Mouse (Mus musculus): ENCODE measurements around the gene Pabpc1l. TPM values are rescaled to one million over a fixed set of nuclear protein-coding genes. Genes with fewer than 3 reads are reported as not detected.
A peak's percentile ranks its signal among the peaks of the same experiment; 100 is the strongest.
"Not testable (repeated sequence)": the region's sequence is repeated elsewhere in the genome, so short reads cannot be mapped to it uniquely, and the experiment has no call there.

The Pabpc1l gene
- polyA plus RNA-seq, 1 experiment from 2014 or later: 1.8 TPM

GRCm38 (mm10) chr2:164041523-164041922, 16.3 kb downstream of the Pabpc1l start:
- Histone ChIP-seq H3K4me1 (no peaks in the 10 kb centered on the region), H3K27me3 (no peaks in the 10 kb centered on the region), H3K9me3 (no peaks in the 10 kb centered on the region), H3K4me2 (no peak overlapping the region), H3K36me3 (replicated peaks) (no peaks in the 10 kb centered on the region), H3K4me3 (replicated peaks) (no peak overlapping the region), H3K9ac (no peak overlapping the region), H3K27ac (no peak overlapping the region)
- ATAC-seq (ENCODE audit: low FRiP score): no peak
- WGBS: 86% methylated on average over 2 of the region's 2 CpGs

- Histone ChIP-seq H3K9me3 (no peaks in the 10 kb centered on the region), H3K36me3 (replicated peaks) (peaks cover 15% of the 10 kb centered on the region), H3K9ac (no peak overlapping the region; the same call in 1 of the 2 replicates), H3K4me3 (replicated peaks) (peak overlapping the region; percentile 30), H3K4me1 (no peaks in the 10 kb centered on the region; the same call in 1 of the 2 replicates), H3K27me3 (no peaks in the 10 kb centered on the region), H3K27ac (no peak overlapping the region), H3K4me2 (peak overlapping the region; percentile 50)
- 5% methylated on average over 11 of the region's 16 CpGs for WGBS
- ATAC-seq (ENCODE audit: low FRiP score): no peak
Observed at GRCm38 (mm10) chr2:164047197-164047690, 22.0 kb downstream of the Pabpc1l start.

GRCm38 (mm10) chr2:164053767-164054166, 28.5 kb downstream of the Pabpc1l start:
- H3K27ac ChIP-seq: no peak overlapping the region
- no peaks in the 10 kb centered on the region for H3K9me3 ChIP-seq
- no peaks in the 10 kb centered on the region for H3K4me1 ChIP-seq
- H3K27me3 ChIP-seq: no peaks in the 10 kb centered on the region
- no peak for ATAC-seq (ENCODE audit: low FRiP score)
- H3K4me2 ChIP-seq: no peak overlapping the region
- H3K9ac ChIP-seq: no peak overlapping the region
- 95% methylated on average over 8 of the region's 8 CpGs for WGBS
- no peak overlapping the region for H3K4me3 ChIP-seq (replicated peaks)
- H3K36me3 ChIP-seq (replicated peaks): peaks cover 72% of the 10 kb centered on the region

GRCm38 (mm10) chr2:164054671-164055070, 29.4 kb downstream of the Pabpc1l start:
- ATAC-seq (ENCODE audit: low FRiP score): no peak
- WGBS: 92% methylated on average over 8 of the region's 8 CpGs

GRCm38 (mm10) chr2:164059634-164060235, 34.5 kb downstream of the Pabpc1l start:
- Histone ChIP-seq H3K9me3 (no peaks in the 10 kb centered on the region), H3K4me3 (replicated peaks) (no peak overlapping the region), H3K36me3 (replicated peaks) (peaks cover 91% of the 10 kb centered on the region), H3K27me3 (no peaks in the 10 kb centered on the region), H3K27ac (no peak overlapping the region), H3K4me2 (no peak overlapping the region), H3K9ac (no peak overlapping the region), H3K4me1 (no peaks in the 10 kb centered on the region)
- ATAC-seq (ENCODE audit: low FRiP score): no peak
- WGBS: 94% methylated on average over 8 of the region's 8 CpGs

More at GRCm38 (mm10) chr2:164054671-164055070, 29.4 kb downstream of the Pabpc1l start:
- no peaks in the 10 kb centered on the region for H3K27me3 ChIP-seq
- H3K4me1 ChIP-seq: no peaks in the 10 kb centered on the region
- peaks cover 81% of the 10 kb centered on the region for H3K36me3 ChIP-seq (replicated peaks)
- no peak overlapping the region for H3K4me2 ChIP-seq
- no peak overlapping the region for H3K9ac ChIP-seq
- no peak overlapping the region for H3K4me3 ChIP-seq (replicated peaks)
- H3K9me3 ChIP-seq: no peaks in the 10 kb centered on the region
- H3K27ac ChIP-seq: no peak overlapping the region

GRCm38 (mm10) chr2:164070142-164070764, 45.0 kb downstream of the Pabpc1l start, which contains the start of gene Stk4:
Gene Stk4, plus strand, starts transcription at chr2:164070322.
- Histone ChIP-seq H3K9ac (peak within 1 kb of the TSS; percentile 88), H3K36me3 (replicated peaks) (peaks cover 12% of the 10 kb centered on the region), H3K4me1 (peaks cover 25% of the 10 kb centered on the region), H3K27ac (peak within 1 kb of the TSS; percentile 86), H3K27me3 (no peaks in the 10 kb centered on the region), H3K4me2 (peak within 1 kb of the TSS; percentile 91), H3K4me3 (replicated peaks) (peak within 1 kb of the TSS; percentile 98), H3K9me3 (no peaks in the 10 kb centered on the region)
- ATAC-seq (ENCODE audit: low FRiP score): peak; percentile 25
- WGBS: under 1% methylated on average over 45 of the region's 45 CpGs

GRCm38 (mm10) chr2:164070765-164071436, 45.7 kb downstream of the Pabpc1l start, which contains the start of gene Tomm34:
Gene Tomm34, minus strand, starts transcription at chr2:164071169.
- WGBS: 1% methylated on average over 55 of the region's 55 CpGs
- Histone ChIP-seq H3K9me3 (no peaks in the 10 kb centered on the region), H3K4me2 (peak within 1 kb of the TSS; percentile 91), H3K9ac (peak within 1 kb of the TSS; percentile 88), H3K4me1 (peaks cover 28% of the 10 kb centered on the region), H3K4me3 (replicated peaks) (peak within 1 kb of the TSS; percentile 98), H3K27ac (peak within 1 kb of the TSS; percentile 86), H3K36me3 (replicated peaks) (peaks cover 6% of the 10 kb centered on the region), H3K27me3 (no peaks in the 10 kb centered on the region)
- peak; percentile 97 for ATAC-seq (ENCODE audit: low FRiP score)

GRCm38 (mm10) chr2:164071437-164071820, 46.2 kb downstream of the Pabpc1l start:
- Histone ChIP-seq H3K4me1 (peaks cover 28% of the 10 kb centered on the region), H3K4me3 (replicated peaks) (peak overlapping the region; percentile 98), H3K9ac (0 out of 2 replicates have a peak overlapping the region, but pooled peaks have one; percentile 88), H3K4me2 (peak overlapping the region; percentile 91), H3K27ac (0 out of 2 replicates have a peak overlapping the region, but pooled peaks have one; percentile 86)
- WGBS: 80% methylated on average over 11 of the region's 11 CpGs
- not testable (repeated sequence) for H3K27me3 ChIP-seq; H3K36me3 ChIP-seq (replicated peaks); ATAC-seq (ENCODE audit: low FRiP score); H3K9me3 ChIP-seq

GRCm38 (mm10) chr2:164072109-164072508, 46.9 kb downstream of the Pabpc1l start:
- Histone ChIP-seq H3K27me3 (no peaks in the 10 kb centered on the region), H3K36me3 (replicated peaks) (no peaks in the 10 kb centered on the region; the same call in 1 of the 2 replicates), H3K9me3 (no peaks in the 10 kb centered on the region), H3K9ac (no peak overlapping the region), H3K27ac (no peak overlapping the region), H3K4me2 (no peak overlapping the region), H3K4me3 (replicated peaks) (no peak overlapping the region), H3K4me1 (peaks cover 28% of the 10 kb centered on the region)
- WGBS: 62% methylated on average over 2 of the region's 2 CpGs
- ATAC-seq (ENCODE audit: low FRiP score): no peak

GRCm38 (mm10) chr2:164073120-164073519, 47.9 kb downstream of the Pabpc1l start:
- ATAC-seq (ENCODE audit: low FRiP score): no peak
- 87% methylated on average over 7 of the region's 7 CpGs for WGBS
- no peak overlapping the region for H3K9ac ChIP-seq

GRCm38 (mm10) chr2:164073918-164074578, 48.8 kb downstream of the Pabpc1l start:
- H3K27me3 ChIP-seq: no peaks in the 10 kb centered on the region
- WGBS: under 1% methylated on average over 48 of the region's 48 CpGs
- peak overlapping the region; percentile 75 for H3K9ac ChIP-seq
- peak overlapping the region; percentile 91 for H3K4me2 ChIP-seq
- peak overlapping the region; percentile 68 for H3K27ac ChIP-seq
- H3K4me1 ChIP-seq: peaks cover 25% of the 10 kb centered on the region
- no peaks in the 10 kb centered on the region for H3K9me3 ChIP-seq
- no peaks in the 10 kb centered on the region; the same call in 1 of the 2 replicates for H3K36me3 ChIP-seq (replicated peaks)
- peak; percentile 89 for ATAC-seq (ENCODE audit: low FRiP score)
- H3K4me3 ChIP-seq (replicated peaks): peak overlapping the region; percentile 76

More at GRCm38 (mm10) chr2:164073120-164073519, 47.9 kb downstream of the Pabpc1l start:
- Histone ChIP-seq H3K27me3 (no peaks in the 10 kb centered on the region), H3K27ac (no peak overlapping the region), H3K36me3 (replicated peaks) (no peaks in the 10 kb centered on the region; the same call in 1 of the 2 replicates), H3K4me3 (replicated peaks) (no peak overlapping the region), H3K9me3 (no peaks in the 10 kb centered on the region), H3K4me2 (no peak overlapping the region), H3K4me1 (peaks cover 28% of the 10 kb centered on the region)
